ENCODE assay signal across 9 mouse cellular contexts in the genomic region with DNA sequence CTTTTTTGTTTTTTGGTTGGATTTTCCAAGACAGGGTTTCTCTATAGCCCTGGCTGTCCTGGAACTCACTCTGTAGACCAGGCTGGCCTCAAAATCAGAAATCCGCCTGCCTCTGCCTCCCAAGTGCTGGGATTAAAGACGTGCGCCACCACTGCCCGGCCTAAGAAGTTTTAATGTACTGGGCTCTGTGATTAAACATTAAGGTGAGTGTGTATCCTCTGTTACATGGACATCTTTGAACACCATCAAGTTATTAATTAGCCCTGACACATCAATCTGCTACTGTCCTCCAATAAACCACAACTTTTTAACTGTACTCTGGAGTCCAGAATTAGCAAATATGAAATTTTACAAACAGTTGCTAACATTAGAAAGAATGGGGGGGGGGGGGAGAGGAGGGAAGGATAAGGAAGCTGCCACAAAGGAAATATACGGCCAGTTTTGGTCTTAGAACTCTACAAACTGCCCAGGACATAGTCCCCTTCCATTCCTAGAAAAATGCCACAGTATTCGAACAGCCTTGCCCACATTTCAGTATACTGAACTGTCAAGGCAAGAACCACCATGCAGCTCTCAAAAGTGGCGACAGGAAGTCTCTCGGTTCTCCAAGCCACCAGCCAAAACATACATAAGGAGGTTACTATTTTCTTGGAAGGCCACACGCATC. TPM values are rescaled to one million over a fixed set of nuclear protein-coding genes. Genes with fewer than 3 reads are reported as not detected.
DNase-seq lines count a peak whose midpoint lies in the region; ATAC-seq and TF ChIP-seq lines count a peak whose summit lies in the region.
"Had no signal": no experiment of that assay in that cellular context is flagged by ENCODE, and none has a peak within 500 bp of the region (broad histone marks: within the 10 kb centered on the region; RNA-seq: fewer than 3 reads in every experiment).

No protein-coding gene starts in this region.

- no peaks in the 10 kb centered on the region for H3K36me3 ChIP-seq in embryonic facial prominence, embryonic 12.5 days
- no peaks in the 10 kb centered on the region for H3K36me3 ChIP-seq in hindbrain, embryonic 14.5 days (replicated peaks; ENCODE audit: control insufficient read depth, insufficient read depth)
- no peaks in the 10 kb centered on the region for H3K36me3 ChIP-seq in midbrain, embryonic 14.5 days (ENCODE audit: control insufficient read depth, insufficient read depth, low read length)

- TF ChIP-seq CTCF in layer of hippocampus, adult 2 months (conservative IDR thresholded peaks at IDR 0.05) = no peak

- WGBS in embryonic facial prominence, embryonic 12.5 days = 68% methylated on average over 9 of the region's 9 CpGs
- 75% methylated on average over 9 of the region's 9 CpGs for WGBS in hindbrain, embryonic 14.5 days
- 78% methylated on average over 9 of the region's 9 CpGs for WGBS in midbrain, embryonic 14.5 days

- peak overlapping the region; percentile 88 for H3K4me3 ChIP-seq in layer of hippocampus, adult 2 months
- H3K4me3 ChIP-seq in embryonic facial prominence, embryonic 12.5 days = peak overlapping the region; percentile 83
- peak overlapping the region; percentile 73; the same call in 1 of the 2 replicates for H3K4me3 ChIP-seq in hindbrain, embryonic 14.5 days (replicated peaks; ENCODE audit: low read length)
- H3K4me3 ChIP-seq in midbrain, embryonic 14.5 days (replicated peaks; ENCODE audit: low read depth, low read length) = no peak overlapping the region

- H3K27me3 ChIP-seq in embryonic facial prominence, embryonic 12.5 days = no peaks in the 10 kb centered on the region
- H3K27me3 ChIP-seq in hindbrain, embryonic 14.5 days (ENCODE audit: control insufficient read depth, insufficient read depth, low read length) = no peaks in the 10 kb centered on the region
- H3K27me3 ChIP-seq in midbrain, embryonic 14.5 days (ENCODE audit: control insufficient read depth, insufficient read depth, low read length) = no peaks in the 10 kb centered on the region

- H3K4me2 ChIP-seq in embryonic facial prominence, embryonic 12.5 days (replicated peaks) = peak overlapping the region; percentile 86
- H3K4me2 ChIP-seq in hindbrain, embryonic 14.5 days (replicated peaks) = peak overlapping the region; percentile 84
- peak overlapping the region; percentile 83; the same call in 1 of the 2 replicates for H3K4me2 ChIP-seq in midbrain, embryonic 14.5 days (ENCODE audit: low read length)

- no peaks in the 10 kb centered on the region for H3K4me1 ChIP-seq in embryonic facial prominence, embryonic 12.5 days
- H3K4me1 ChIP-seq in hindbrain, embryonic 14.5 days (replicated peaks; ENCODE audit: control insufficient read depth, insufficient read depth, low read length) = no peaks in the 10 kb centered on the region; the same call in 1 of the 2 replicates
- H3K4me1 ChIP-seq in midbrain, embryonic 14.5 days (ENCODE audit: control insufficient read depth, insufficient read depth, low read length) = no peaks in the 10 kb centered on the region

- no peaks in the 10 kb centered on the region for H3K9me3 ChIP-seq in embryonic facial prominence, embryonic 12.5 days
- no peaks in the 10 kb centered on the region for H3K9me3 ChIP-seq in hindbrain, embryonic 14.5 days (ENCODE audit: control insufficient read depth, low read length)
- H3K9me3 ChIP-seq in midbrain, embryonic 14.5 days (ENCODE audit: control insufficient read depth, low read length) = no peaks in the 10 kb centered on the region

- no peak for DNase-seq in layer of hippocampus, adult 2 months (ENCODE audit: low spot score in 2 of 2)
- DNase-seq in layer of hippocampus, postnatal 14 days (ENCODE audit: low spot score in 2 of 2) = no peak
- DNase-seq in hindbrain, embryonic 14.5 days (ENCODE audit: low spot score) = no peak
- DNase-seq in midbrain, embryonic 14.5 days = no peak
- no peak for DNase-seq in layer of hippocampus, postnatal 25 days (ENCODE audit: extremely low spot score in 1 of 2, low spot score in 1 of 2)
- DNase-seq in thymus, postnatal 4 days = no peak
- no peak for DNase-seq in left cerebral cortex, adult 9 months (ENCODE audit: low spot score in 2 of 2)

- H3K9ac ChIP-seq in embryonic facial prominence, embryonic 12.5 days = no peak overlapping the region
- no peak overlapping the region for H3K9ac ChIP-seq in hindbrain, embryonic 14.5 days
- no peak overlapping the region for H3K9ac ChIP-seq in midbrain, embryonic 14.5 days (replicated peaks; ENCODE audit: low read length)

- ATAC-seq in embryonic facial prominence, embryonic 12.5 days (ENCODE audit: insufficient number of reproducible peaks, insufficient read depth, low FRiP score, low TSS enrichment) = no peak
- no peak for ATAC-seq in hindbrain, embryonic 14.5 days (ENCODE audit: low FRiP score)
- ATAC-seq in midbrain, embryonic 14.5 days (ENCODE audit: low FRiP score, low TSS enrichment) = no peak

- H3K27ac ChIP-seq in layer of hippocampus, adult 2 months = peak overlapping the region; percentile 85
- H3K27ac ChIP-seq in embryonic facial prominence, embryonic 12.5 days = no peak overlapping the region
- H3K27ac ChIP-seq in hindbrain, embryonic 14.5 days = no peak overlapping the region
- no peak overlapping the region for H3K27ac ChIP-seq in midbrain, embryonic 14.5 days (replicated peaks; ENCODE audit: low read depth, low read length)

RNA-seq across cellular contexts. Expression of a gene that starts 1.4 kb away (rescaled TPM):
- 10 to 100 TPM in 1 of 2 experiments, 1 to 10 TPM in 1; 9.5 to 10.9 TPM for total RNA-seq in layer of hippocampus, adult 2 months (2021)
- 10 to 100 TPM; 11.0 to 11.7 TPM for total RNA-seq in layer of hippocampus, postnatal 14 days (2021)
- 12.7 and 12.8 TPM in 2 replicates for polyA plus RNA-seq in embryonic facial prominence, embryonic 12.5 days (2016; fragmentation: Nextera tagmentation; extraction: Ambion mirVana)
- polyA plus RNA-seq in hindbrain, embryonic 14.5 days (2014; fragmentation: Nextera tagmentation; extraction: Ambion mirVana) = 4.3 and 5.0 TPM in 2 replicates
- polyA plus RNA-seq in midbrain, embryonic 14.5 days (2014; fragmentation: Nextera tagmentation; extraction: Ambion mirVana) = 2.6 and 4.2 TPM in 2 replicates
- 10 to 100 TPM; 13.5 to 14.5 TPM for total RNA-seq in layer of hippocampus, postnatal 25 days (2021)

RNA-seq across cellular contexts. Expression of a gene that starts 20.8 kb away (rescaled TPM):
- 10 to 100 TPM; 15.1 to 16.4 TPM for total RNA-seq in layer of hippocampus, adult 2 months (2021)
- total RNA-seq in layer of hippocampus, postnatal 14 days (2021) = 10 to 100 TPM; 12.5 to 13.2 TPM
- polyA plus RNA-seq in embryonic facial prominence, embryonic 12.5 days (2016; fragmentation: Nextera tagmentation; extraction: Ambion mirVana) = 11.0 and 11.3 TPM in 2 replicates
- polyA plus RNA-seq in hindbrain, embryonic 14.5 days (2014; fragmentation: Nextera tagmentation; extraction: Ambion mirVana) = 14.0 and 14.3 TPM in 2 replicates
- 11.4 and 17.2 TPM in 2 replicates for polyA plus RNA-seq in midbrain, embryonic 14.5 days (2014; fragmentation: Nextera tagmentation; extraction: Ambion mirVana)
- 10 to 100 TPM; 15.1 to 17.2 TPM for total RNA-seq in layer of hippocampus, postnatal 25 days (2021)

RNA-seq across cellular contexts. Expression of a gene that starts 22.3 kb away (rescaled TPM):
- not detected for total RNA-seq in layer of hippocampus, adult 2 months (2021)
- total RNA-seq in layer of hippocampus, postnatal 14 days (2021) = not detected
- 0.19 and 0.31 TPM in 2 replicates for polyA plus RNA-seq in embryonic facial prominence, embryonic 12.5 days (2016; fragmentation: Nextera tagmentation; extraction: Ambion mirVana)
- polyA plus RNA-seq in hindbrain, embryonic 14.5 days (2014; fragmentation: Nextera tagmentation; extraction: Ambion mirVana) = 0.37 and 0.77 TPM in 2 replicates
- 0.30 and 0.38 TPM in 2 replicates for polyA plus RNA-seq in midbrain, embryonic 14.5 days (2014; fragmentation: Nextera tagmentation; extraction: Ambion mirVana)
- total RNA-seq in layer of hippocampus, postnatal 25 days (2021) = not detected
- polyA plus RNA-seq: brain, embryonic 14.5 days had no signal

RNA-seq across cellular contexts. Expression of a gene that starts 38.6 kb away (rescaled TPM):
- total RNA-seq in layer of hippocampus, adult 2 months (2021) = 10 to 100 TPM; 46.0 to 48.8 TPM
- 10 to 100 TPM; 34.4 to 35.1 TPM for total RNA-seq in layer of hippocampus, postnatal 14 days (2021)
- 39.0 and 42.5 TPM in 2 replicates for polyA plus RNA-seq in embryonic facial prominence, embryonic 12.5 days (2016; fragmentation: Nextera tagmentation; extraction: Ambion mirVana)
- polyA plus RNA-seq in hindbrain, embryonic 14.5 days (2014; fragmentation: Nextera tagmentation; extraction: Ambion mirVana) = 20.7 and 28.0 TPM in 2 replicates
- polyA plus RNA-seq in midbrain, embryonic 14.5 days (2014; fragmentation: Nextera tagmentation; extraction: Ambion mirVana) = 24.8 and 28.0 TPM in 2 replicates
- 10 to 100 TPM; 30.9 to 43.0 TPM for total RNA-seq in layer of hippocampus, postnatal 25 days (2021)

RNA-seq across cellular contexts. Expression of a gene that starts 40.7 kb away (rescaled TPM):
- total RNA-seq in layer of hippocampus, adult 2 months (2021) = 1 to 10 TPM in 1 of 2 experiments, under 1 TPM in 1; 0.66 to 1.4 TPM
- 1 to 10 TPM; 4.0 to 5.8 TPM for total RNA-seq in layer of hippocampus, postnatal 14 days (2021)
- polyA plus RNA-seq in embryonic facial prominence, embryonic 12.5 days (2016; fragmentation: Nextera tagmentation; extraction: Ambion mirVana) = 8.2 and 8.6 TPM in 2 replicates
- 1.1 and 2.0 TPM in 2 replicates for polyA plus RNA-seq in hindbrain, embryonic 14.5 days (2014; fragmentation: Nextera tagmentation; extraction: Ambion mirVana)
- polyA plus RNA-seq in midbrain, embryonic 14.5 days (2014; fragmentation: Nextera tagmentation; extraction: Ambion mirVana) = 0.32 and 0.84 TPM in 2 replicates
- 1 to 10 TPM; 1.1 to 2.4 TPM for total RNA-seq in layer of hippocampus, postnatal 25 days (2021)
